Mouse (Mus musculus): Measurements from ENCODE around the gene Mecr.

GRCm38 (mm10) chr4:131874567-131874966 is 31.3 kb downstream of the Mecr start:
- TF ChIP-seq POLR2A (IDR thresholded peaks at IDR 0.05; ENCODE audit: borderline replicate concordance, extremely low read depth, low read depth, low read length) (no peak), CTCF (IDR thresholded peaks at IDR 0.05; ENCODE audit: insufficient read depth, low read length) (no peak)

Data from lung, adult 2 months (tissue).